Mouse (Mus musculus): ENCODE measurements around the gene Stam2.

The Stam2 gene

GRCm38 (mm10) chr2:52741681-52742255, 313 bp downstream of the Stam2 start:
- no peak for TF ChIP-seq GATA4 (IDR thresholded peaks at IDR 0.05; ENCODE audit: insufficient replicate concordance, low read length)

- no peak for TF ChIP-seq GATA4 (IDR thresholded peaks at IDR 0.05; ENCODE audit: insufficient replicate concordance, low read length)
These were observed 1.5 kb downstream of the Stam2 start for GRCm38 (mm10) chr2:52740596-52740995.

GRCm38 (mm10) chr2:52734504-52734903, 7.6 kb downstream of the Stam2 start:
- TF ChIP-seq GATA4 (IDR thresholded peaks at IDR 0.05; ENCODE audit: insufficient replicate concordance, low read length) = no peak

- no peak for TF ChIP-seq GATA4 (IDR thresholded peaks at IDR 0.05; ENCODE audit: insufficient replicate concordance, low read length)
These were observed 8.4 kb downstream of the Stam2 start for GRCm38 (mm10) chr2:52733659-52734058.

DNA sequence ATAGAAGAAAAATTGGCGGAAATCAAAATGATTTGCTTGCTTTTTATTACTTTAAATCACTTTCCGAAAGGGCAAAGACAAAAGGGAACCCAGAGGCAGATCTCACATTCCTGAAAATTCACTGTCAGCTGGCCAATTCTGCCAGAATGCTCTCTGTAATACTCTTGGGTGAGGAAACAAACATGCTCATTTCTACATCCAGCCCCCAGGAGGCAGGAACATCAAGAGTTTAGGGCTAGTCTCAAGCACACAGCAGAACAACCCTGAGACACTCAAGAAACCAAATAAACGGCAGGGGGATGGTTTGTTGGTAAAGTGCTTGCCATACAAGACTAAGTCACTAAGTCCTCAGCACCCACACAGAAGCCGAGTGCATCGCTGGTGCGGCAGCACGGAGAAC, 9.5 kb downstream of the Stam2 start:
- no peak for TF ChIP-seq GATA4 (IDR thresholded peaks at IDR 0.05; ENCODE audit: insufficient replicate concordance, low read length)

GRCm38 (mm10) chr2:52732001-52732400, 10.1 kb downstream of the Stam2 start:
- TF ChIP-seq GATA4 (IDR thresholded peaks at IDR 0.05; ENCODE audit: insufficient replicate concordance, low read length) = no peak

DNA sequence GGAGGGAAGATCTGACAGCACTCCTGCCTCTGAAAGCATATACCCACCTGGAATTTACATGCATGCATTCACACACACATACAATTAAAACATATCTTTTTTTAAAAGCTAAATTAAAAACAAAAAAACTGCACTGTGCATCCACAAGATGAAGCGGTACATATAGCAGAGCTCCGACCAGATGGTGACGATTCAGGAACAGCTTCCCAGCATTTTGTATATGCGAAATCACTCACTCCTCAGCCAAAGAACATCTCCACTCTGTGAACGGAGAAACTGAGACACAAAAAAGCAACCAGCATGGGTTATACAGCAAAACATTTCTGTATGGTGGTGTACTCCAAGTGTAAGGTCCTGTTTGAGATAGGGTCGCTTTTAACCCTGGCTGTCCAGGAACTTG, 11.2 kb downstream of the Stam2 start:
- TF ChIP-seq GATA4 (IDR thresholded peaks at IDR 0.05; ENCODE audit: insufficient replicate concordance, low read length) = no peak

DNA sequence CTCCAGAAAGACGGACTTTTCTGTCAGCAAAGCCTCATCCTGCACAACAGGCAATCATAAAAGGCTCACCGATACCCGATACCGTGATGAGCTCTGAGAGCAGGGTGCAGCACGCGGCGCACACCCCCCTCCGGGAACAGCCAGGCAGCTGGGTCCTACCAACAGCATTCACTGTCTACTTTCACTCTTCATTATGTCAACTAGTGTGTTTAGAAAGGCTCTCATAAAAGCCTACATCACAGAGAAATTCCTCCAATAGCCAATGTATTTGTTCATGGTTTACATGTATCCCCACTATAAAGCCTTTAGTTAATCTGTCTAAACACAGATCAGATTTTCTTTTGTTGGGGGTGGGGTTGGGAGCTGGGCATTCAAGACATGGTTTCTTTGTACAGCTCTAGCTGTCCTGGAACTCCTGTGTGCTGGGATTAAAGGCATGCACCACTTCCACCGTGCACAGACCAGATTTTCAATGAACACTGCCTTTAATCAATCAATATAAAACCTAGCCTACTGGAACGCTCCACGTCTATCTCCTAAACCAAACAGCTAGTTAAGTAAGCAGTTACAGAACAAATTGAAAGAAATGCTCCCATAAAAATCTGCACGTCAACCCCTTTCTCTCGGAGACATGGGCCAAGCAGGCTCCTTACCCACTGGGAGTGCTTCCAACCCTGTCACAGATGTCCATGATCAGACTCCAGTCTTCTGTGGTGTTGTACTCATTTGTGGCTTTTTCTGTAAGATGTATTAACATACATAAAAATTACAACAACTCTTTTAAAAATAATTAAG, 21.7 kb downstream of the Stam2 start:
- TF ChIP-seq GATA4 (IDR thresholded peaks at IDR 0.05; ENCODE audit: insufficient replicate concordance, low read length) = no peak

GRCm38 (mm10) chr2:52717076-52717475, 25.0 kb downstream of the Stam2 start:
- TF ChIP-seq GATA4 (IDR thresholded peaks at IDR 0.05; ENCODE audit: insufficient replicate concordance, low read length) = no peak

GRCm38 (mm10) chr2:52715538-52715937, 26.5 kb downstream of the Stam2 start:
- no peak for TF ChIP-seq GATA4 (IDR thresholded peaks at IDR 0.05; ENCODE audit: insufficient replicate concordance, low read length)

GRCm38 (mm10) chr2:52714111-52714510, 28.0 kb downstream of the Stam2 start:
- TF ChIP-seq GATA4 (IDR thresholded peaks at IDR 0.05; ENCODE audit: insufficient replicate concordance, low read length) = no peak

DNA sequence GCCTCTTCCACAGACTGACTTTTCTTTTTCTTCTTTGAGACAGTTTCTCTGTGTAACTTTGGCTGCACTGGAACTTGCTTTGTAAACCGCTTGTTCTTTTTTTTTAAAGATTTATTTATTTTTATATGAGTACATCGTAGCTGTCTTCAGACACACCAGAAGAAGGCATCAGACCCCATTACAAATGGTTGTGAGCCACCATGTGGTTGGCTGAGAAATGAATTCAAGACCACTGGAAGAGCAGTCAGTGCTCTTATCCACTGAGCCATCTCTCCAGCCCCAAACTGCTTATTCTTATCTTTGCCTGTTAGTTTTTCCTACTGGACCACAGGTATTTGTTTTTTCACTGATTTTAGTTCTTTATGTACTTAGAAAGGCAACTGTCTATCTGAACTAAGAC, 31.3 kb downstream of the Stam2 start:
- no peak for TF ChIP-seq GATA4 (IDR thresholded peaks at IDR 0.05; ENCODE audit: insufficient replicate concordance, low read length)

GRCm38 (mm10) chr2:52709417-52709816, 32.7 kb downstream of the Stam2 start:
- no peak for TF ChIP-seq GATA4 (IDR thresholded peaks at IDR 0.05; ENCODE audit: insufficient replicate concordance, low read length)

DNA sequence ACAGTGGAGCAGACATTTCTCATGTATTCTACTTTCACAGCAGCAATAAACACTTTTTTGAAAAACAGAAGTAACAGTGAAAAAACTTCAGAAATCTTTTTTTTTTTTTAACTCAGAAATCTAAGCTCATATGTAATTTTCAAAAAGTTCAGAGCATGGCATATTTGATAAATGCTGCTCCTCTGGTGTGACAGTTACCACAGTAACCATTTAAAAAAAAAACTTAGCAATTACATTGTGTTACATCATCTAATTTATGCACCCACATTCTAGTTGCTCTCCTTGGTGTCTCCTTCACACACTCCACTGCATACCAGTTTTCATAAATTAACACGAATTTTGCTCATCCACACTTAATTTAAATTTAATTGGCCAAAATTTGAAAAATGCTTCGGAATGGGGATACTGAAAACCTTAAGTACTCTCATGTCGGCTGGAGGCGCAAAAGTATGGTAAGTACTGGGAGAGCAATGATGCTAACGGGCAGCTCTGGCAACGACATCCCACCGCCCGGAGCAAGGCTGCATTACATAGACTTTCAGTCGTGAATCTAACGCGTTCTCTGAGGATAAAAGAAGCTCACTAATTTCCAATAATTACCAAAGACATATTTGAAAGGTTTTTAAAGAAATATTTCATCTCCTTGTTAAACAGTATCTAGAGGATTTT, 40.6 kb downstream of the Stam2 start:
- no peak for TF ChIP-seq GATA4 (IDR thresholded peaks at IDR 0.05; ENCODE audit: insufficient replicate concordance, low read length)

DNA sequence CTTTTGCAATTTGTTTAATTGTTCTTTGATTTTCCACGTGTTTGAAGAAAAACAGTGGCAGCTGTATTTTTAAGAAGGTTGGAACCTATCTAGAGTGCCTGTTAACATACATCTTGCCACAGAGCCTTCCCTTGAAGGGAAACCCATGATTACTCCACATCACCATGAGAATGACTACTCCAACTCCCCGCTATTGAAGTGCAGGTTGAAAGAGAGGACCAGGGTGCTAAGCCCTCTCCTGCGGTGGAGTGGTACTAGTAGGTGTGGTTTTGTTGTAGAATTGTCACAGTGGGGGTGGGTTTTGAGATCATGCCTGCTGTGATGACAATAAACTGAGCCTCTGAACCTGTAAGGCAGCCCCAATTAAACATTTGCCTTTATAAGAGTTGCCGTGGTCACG, 41.7 kb downstream of the Stam2 start:
- no peak for TF ChIP-seq GATA4 (IDR thresholded peaks at IDR 0.05; ENCODE audit: insufficient replicate concordance, low read length)

DNA sequence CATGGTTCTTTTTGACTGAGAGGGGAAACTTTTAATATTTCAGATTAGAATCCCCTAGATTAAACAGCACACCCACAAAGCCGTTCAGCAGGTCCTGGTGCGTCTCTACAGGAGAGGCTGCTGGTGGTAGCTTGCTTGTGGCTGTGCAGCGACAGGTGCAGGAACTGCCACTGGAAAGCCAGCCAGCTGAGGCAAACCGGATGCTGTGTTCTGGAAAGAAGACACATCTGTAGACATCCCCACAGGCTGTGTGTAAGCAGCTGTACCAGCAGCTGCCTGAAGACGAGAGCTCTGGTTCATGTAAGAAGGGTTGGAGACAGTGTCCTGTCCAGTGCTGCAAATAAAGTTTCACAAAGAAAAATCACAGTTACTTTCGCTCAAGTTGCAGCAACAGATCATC, 47.5 kb downstream of the Stam2 start:
- TF ChIP-seq GATA4 (IDR thresholded peaks at IDR 0.05; ENCODE audit: insufficient replicate concordance, low read length) = no peak

Measured in liver, adult (tissue).